Mouse (Mus musculus) embryo, embryonic 9.5 days (tissue): ENCODE measurements around the gene Zfp316.

ENCODE experiments used
- DNase-seq: peaks from one replicate; pipeline ENCODE4 v3.0.0-alpha.2; 2017; ENCODE audit errors: extremely low spot score

Zfp316 gene

GRCm38 (mm10) chr5:143269363-143270150 is at the start of gene Zfp316:
TSS of gene Zfp316 (minus strand) at chr5:143270022.
- DNase-seq, result peak; percentile 65

- DNase-seq, result no peak
These were observed 47.4 kb upstream of the Zfp316 start for GRCm38 (mm10) chr5:143317288-143317610.

- no peak for DNase-seq
These were observed 46.9 kb upstream of the Zfp316 start for GRCm38 (mm10) chr5:143316605-143317287.

- no peak for DNase-seq
These were observed 45.7 kb upstream of the Zfp316 start for GRCm38 (mm10) chr5:143315514-143315888.

GRCm38 (mm10) chr5:143314730-143315513 is 45.1 kb upstream of the Zfp316 start, which contains the start of gene E130309D02Rik:
TSS of gene E130309D02Rik (minus strand) at chr5:143315360.
- DNase-seq, result peak; percentile 90

GRCm38 (mm10) chr5:143314183-143314729 is 44.4 kb upstream of the Zfp316 start:
- peak; percentile 38 for DNase-seq

- peak; percentile 78 for DNase-seq
These were observed 42.1 kb upstream of the Zfp316 start for GRCm38 (mm10) chr5:143311886-143312285.

GRCm38 (mm10) chr5:143309916-143310315 is 40.1 kb upstream of the Zfp316 start:
- no peak for DNase-seq

GRCm38 (mm10) chr5:143308825-143309224 is 39.0 kb upstream of the Zfp316 start:
- DNase-seq, result no peak

GRCm38 (mm10) chr5:143304251-143304650 is 34.4 kb upstream of the Zfp316 start:
- DNase-seq, result no peak

GRCm38 (mm10) chr5:143301296-143301695 is 31.5 kb upstream of the Zfp316 start:
- no peak for DNase-seq

- peak; percentile 47 for DNase-seq
These were observed 29.9 kb upstream of the Zfp316 start for GRCm38 (mm10) chr5:143299686-143300085.

- no peak for DNase-seq
These were observed 28.6 kb upstream of the Zfp316 start for GRCm38 (mm10) chr5:143298391-143298790.

GRCm38 (mm10) chr5:143297986-143298385 is 28.2 kb upstream of the Zfp316 start:
- no peak for DNase-seq

GRCm38 (mm10) chr5:143295330-143295729 is 25.5 kb upstream of the Zfp316 start:
- no peak for DNase-seq

- no peak for DNase-seq
These were observed 25.0 kb upstream of the Zfp316 start for GRCm38 (mm10) chr5:143294862-143295261.

- DNase-seq, result no peak
These were observed 23.6 kb upstream of the Zfp316 start, which contains the start of gene Zfp853 for GRCm38 (mm10) chr5:143293404-143293803. TSS of gene Zfp853 (minus strand) at chr5:143293623.

GRCm38 (mm10) chr5:143292879-143293278 is 23.1 kb upstream of the Zfp316 start:
- no peak for DNase-seq

GRCm38 (mm10) chr5:143289299-143289698 is 19.5 kb upstream of the Zfp316 start:
- DNase-seq, result no peak

- DNase-seq, result no peak
These were observed 18.6 kb upstream of the Zfp316 start for GRCm38 (mm10) chr5:143288378-143288911.

GRCm38 (mm10) chr5:143287774-143288328 is 18.0 kb upstream of the Zfp316 start:
- peak; percentile 44 for DNase-seq
